Mouse (Mus musculus): ENCODE data around the gene Aspn.

The Aspn gene

DNA sequence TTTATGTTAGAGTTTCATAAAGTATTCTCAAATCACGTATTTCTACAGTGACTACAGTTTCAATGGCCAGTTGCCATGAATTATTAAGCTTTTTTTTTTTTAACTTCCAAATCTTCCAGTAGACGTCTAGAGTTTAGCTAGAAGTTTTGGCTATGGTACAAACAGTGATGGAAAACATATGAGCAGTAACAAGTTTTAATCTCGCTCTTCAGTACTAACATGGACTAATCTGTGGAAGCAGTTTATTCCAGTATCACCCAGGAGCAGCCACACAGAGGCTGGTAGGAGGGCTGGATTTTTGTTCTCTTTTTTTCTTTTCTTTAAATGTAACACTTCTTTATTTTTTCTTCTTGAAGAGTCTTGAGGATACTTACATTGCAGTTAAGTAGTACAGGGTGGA lies at the start of gene Aspn:
Gene Aspn (plus strand): TSS at position 165 of the 400 bp plus-strand sequence.
- DNase-seq: no peak

- no peak for DNase-seq
Observed at GRCm38 (mm10) chr13:49504510-49504909, 39.7 kb upstream of the Aspn start, which contains the start of gene Ecm2. Gene Ecm2 (plus strand): TSS chr13:49504810.

DNA sequence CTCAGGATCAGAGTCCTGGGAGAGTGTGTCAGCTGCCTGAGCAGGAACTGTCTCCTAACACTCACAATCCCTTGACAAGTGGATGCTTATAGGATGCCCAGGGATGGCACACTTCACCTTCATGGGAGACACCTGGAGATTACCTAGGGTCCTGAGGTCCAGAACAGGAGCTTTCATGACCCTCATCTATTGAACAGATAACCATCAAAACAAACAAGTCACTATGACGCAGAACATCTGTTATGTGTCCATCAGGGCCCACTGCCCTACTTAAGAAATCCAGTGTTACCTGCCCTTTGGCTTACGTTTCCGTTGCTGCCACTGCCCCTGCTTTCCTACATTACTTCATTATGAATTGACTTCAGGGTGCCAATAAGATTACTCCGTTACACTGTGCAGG lies 38.5 kb upstream of the Aspn start:
- no peak for DNase-seq

DNA sequence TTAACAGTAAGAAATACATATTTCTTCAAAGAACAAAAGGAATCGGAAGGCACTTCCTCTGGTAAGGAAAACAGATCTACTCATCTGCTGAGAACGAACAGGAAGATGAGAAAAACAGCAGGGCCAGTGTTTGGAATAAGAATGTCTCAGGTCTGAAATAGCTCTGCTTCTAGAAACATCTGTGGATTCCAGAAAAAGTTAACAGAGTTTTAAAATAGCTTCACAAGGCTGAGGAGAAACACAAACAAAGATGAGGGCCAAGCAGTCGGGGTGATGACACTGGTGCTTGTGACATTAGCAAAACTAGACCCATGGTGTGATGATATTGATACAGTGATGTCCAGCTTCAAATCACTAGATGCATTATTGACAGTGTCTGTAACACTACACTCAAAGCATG lies 37.1 kb upstream of the Aspn start:
- DNase-seq: no peak

DNA sequence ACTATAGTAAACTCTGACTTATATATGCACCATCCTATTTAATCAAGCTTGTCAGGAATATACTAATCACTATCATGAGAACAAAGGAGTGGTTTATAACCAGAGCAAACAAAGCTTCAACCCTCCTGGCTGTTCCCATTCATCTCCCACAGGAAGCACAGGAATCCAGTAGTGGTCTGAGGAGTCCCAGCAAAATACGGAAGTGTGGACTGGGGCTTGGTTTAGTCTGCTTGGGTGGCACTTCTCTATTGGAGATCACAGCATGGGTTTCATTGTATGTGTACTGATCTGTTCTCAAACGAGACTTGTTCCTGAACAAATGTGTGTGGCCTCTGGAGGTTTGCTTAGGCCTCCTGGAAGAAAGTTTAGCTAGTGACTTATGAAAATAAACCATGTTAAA lies 25.5 kb upstream of the Aspn start:
- DNase-seq: no peak

- DNase-seq: no peak
Observed at GRCm38 (mm10) chr13:49526235-49526634, 18.0 kb upstream of the Aspn start.

GRCm38 (mm10) chr13:49530636-49531035 lies 13.6 kb upstream of the Aspn start:
- no peak for DNase-seq

DNA sequence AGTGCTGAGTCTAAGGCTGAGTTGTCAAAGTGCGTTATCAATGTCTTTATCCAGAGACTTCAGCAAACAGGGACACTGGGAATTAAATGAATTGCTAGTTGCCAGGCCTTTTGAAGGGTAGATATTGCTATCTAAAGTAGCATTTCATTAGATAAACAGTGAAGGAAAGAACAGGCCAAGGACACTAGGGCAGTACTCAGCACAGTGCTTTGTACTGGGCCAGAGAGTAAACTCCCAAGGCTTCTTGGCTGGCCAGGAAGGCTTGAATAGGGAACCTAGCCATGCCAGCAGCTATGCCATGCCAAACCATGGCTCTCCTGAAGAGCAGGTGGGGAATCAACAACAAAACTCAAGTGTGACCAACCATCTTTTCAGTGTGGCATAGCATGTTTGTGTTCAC lies 7.3 kb upstream of the Aspn start:
- no peak for DNase-seq

- no peak for DNase-seq
Observed at GRCm38 (mm10) chr13:49538693-49539092, 5.5 kb upstream of the Aspn start.

- DNase-seq: peak; percentile 14 to 20
Observed at GRCm38 (mm10) chr13:49545646-49546045, 1.4 kb downstream of the Aspn start.

- DNase-seq: peak; percentile 7 to 18
Observed at GRCm38 (mm10) chr13:49546517-49546916, 2.3 kb downstream of the Aspn start.

- no peak for DNase-seq
Observed at GRCm38 (mm10) chr13:49547563-49548150, 3.4 kb downstream of the Aspn start.

- DNase-seq: no peak
Observed at GRCm38 (mm10) chr13:49549616-49550015, 5.4 kb downstream of the Aspn start.

DNA sequence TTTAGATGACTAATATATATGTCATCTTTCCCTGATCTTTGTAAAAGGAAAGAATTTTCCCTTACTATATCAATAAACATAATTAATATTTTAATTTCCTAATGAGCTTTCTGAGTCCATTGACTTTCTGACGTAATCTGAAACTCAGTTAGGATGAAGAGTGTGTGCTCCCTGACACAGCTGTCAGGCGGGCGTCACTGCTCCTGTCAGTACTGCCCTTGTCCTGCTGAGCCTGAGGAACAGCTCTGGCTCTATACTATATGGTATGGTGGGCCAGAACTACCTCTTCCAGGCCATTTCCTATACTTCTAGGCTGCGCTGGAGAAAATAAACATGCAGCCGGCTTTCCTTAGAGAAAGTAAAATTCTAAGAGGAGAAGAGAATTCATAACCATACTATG lies 10.3 kb downstream of the Aspn start:
- DNase-seq: no peak

- no peak for DNase-seq
Observed at GRCm38 (mm10) chr13:49556203-49556602, 12.0 kb downstream of the Aspn start.

DNA sequence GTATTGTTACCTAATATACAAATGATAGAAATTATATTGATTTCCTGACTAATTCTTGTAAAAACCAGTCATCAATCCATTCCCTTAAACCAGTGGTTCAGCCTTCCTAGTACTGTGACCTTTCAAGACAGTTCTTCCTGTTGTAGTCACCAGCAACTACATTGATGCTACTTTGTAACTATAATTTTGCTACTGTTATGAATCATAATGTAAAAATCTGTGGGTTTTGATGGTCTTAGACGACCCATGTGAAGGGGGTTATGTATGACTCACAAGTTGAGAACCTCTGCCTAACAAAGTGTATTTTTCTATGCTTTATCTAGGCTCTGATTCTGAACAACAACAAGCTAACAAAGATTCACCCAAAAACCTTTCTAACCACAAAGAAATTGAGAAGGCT lies 12.7 kb downstream of the Aspn start:
- no peak for DNase-seq

- peak; percentile 69 to 71 for DNase-seq
Observed at GRCm38 (mm10) chr13:49559185-49559584, 14.9 kb downstream of the Aspn start.

- no peak for DNase-seq
Observed at GRCm38 (mm10) chr13:49560886-49561285, 16.6 kb downstream of the Aspn start.

- no peak for DNase-seq
Observed at GRCm38 (mm10) chr13:49564347-49564746, 20.1 kb downstream of the Aspn start.

- peak in 1 of 2 experiments; percentile 7 for DNase-seq
Observed at GRCm38 (mm10) chr13:49570371-49570770, 26.1 kb downstream of the Aspn start.

- no peak for DNase-seq
Observed at GRCm38 (mm10) chr13:49571418-49571817, 27.2 kb downstream of the Aspn start.

GRCm38 (mm10) chr13:49581541-49582530 lies 37.6 kb downstream of the Aspn start, which contains the start of gene Omd:
Gene Omd (plus strand): TSS chr13:49582462.
- peak in 1 of 2 experiments; percentile 28 for DNase-seq

DNA sequence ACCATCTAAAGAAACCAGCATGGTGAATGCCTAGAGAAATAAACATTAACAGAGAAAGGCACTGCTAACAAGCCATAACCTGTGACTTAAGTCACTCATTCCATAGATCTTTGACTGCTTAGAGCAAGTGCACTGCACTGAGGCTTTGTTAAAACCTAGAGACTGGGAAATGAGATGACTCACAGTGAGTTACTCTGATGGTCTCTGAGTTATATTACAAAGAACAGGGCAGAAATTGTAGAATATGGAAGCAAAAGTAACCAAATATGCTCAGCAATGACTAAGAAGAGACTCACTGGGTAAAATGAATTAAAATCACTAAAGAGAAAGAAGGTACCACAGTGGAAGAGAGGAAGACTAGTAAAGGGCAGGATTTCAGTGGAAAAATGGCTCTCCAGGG lies 39.6 kb downstream of the Aspn start:
- no peak for DNase-seq
